Mouse (Mus musculus) testis, adult 2 months (tissue): ENCODE data around the gene Tspo.
A peak's percentile ranks its signal among the peaks of the same experiment; 100 is the strongest.

Source experiments
- CTCF ChIP-seq: fragments of 200-500 bp; IDR thresholded peaks from 2 replicates; pipeline ENCODE4 v1.5.1; 2012; ENCODE audit warnings: low read depth, mild to moderate bottlenecking, inconsistent platforms, low read length, moderate library complexity; ENCODE audit not compliant: control insufficient read depth, insufficient read depth, insufficient replicate concordance
- POLR2A ChIP-seq: fragments of 200-500 bp; IDR thresholded peaks from 2 replicates; pipeline ENCODE4 v1.6.1; 2012; ENCODE audit warnings: low read depth, mild to moderate bottlenecking, inconsistent platforms, low read length, moderate library complexity; ENCODE audit not compliant: control insufficient read depth

- peak; percentile 47; the same call in 1 of the 2 replicates for TF ChIP-seq CTCF
- no peak for TF ChIP-seq POLR2A
Observed at GRCm38 (mm10) chr15:83518215-83519048, 45.0 kb upstream of the Tspo start.
